Mouse (Mus musculus) CH12.LX (cell line): Measurements from ENCODE around the gene Ilf3. TPM values are rescaled to one million over a fixed set of nuclear protein-coding genes. Genes with fewer than 3 reads are reported as not detected.

Experiments used
- DNase-seq: peaks from one replicate; pipeline ENCODE4 v3.0.0-alpha.2; 2013; ENCODE audit errors: extremely low read depth
- H3K27ac ChIP-seq: 2 replicates; pipeline ENCODE4 v1.5.1; 2012; ENCODE audit warnings: low read depth, mild to moderate bottlenecking, control low read depth, moderate library complexity; ENCODE audit not compliant: insufficient read depth
- H3K27me3 ChIP-seq: replicated peaks from 2 replicates; pipeline ENCODE3; 2012; ENCODE audit warnings: inconsistent platforms
- H3K36me3 ChIP-seq, 2 experiments: replicated peaks in 1 of 2; 2 replicates each; pipeline versions ENCODE3 to v1.6.1; 2012; ENCODE audit warnings: inconsistent platforms in 1 of 2, low read length in 1 of 2, mild to moderate bottlenecking in 1 of 2, mixed read lengths in 1 of 2, moderate library complexity in 1 of 2; ENCODE audit not compliant: control insufficient read depth in 1 of 2, insufficient read depth in 1 of 2
- H3K4me1 ChIP-seq, 2 experiments: 2 replicates each; pipeline ENCODE4 v1.6.1; 2012; ENCODE audit warnings: inconsistent platforms in 1 of 2, moderate library complexity in 1 of 2; ENCODE audit not compliant: insufficient read depth in 2 of 2, control insufficient read depth in 1 of 2
- H3K4me2 ChIP-seq: 2 replicates; pipeline ENCODE4 v1.6.1; 2012; ENCODE audit warnings: low read depth, mild to moderate bottlenecking, control low read depth; ENCODE audit not compliant: poor library complexity, insufficient read depth, severe bottlenecking
- H3K4me3 ChIP-seq, 3 experiments: fragments of 150-350 bp in 1 of 3; sonication (generic) in 1 of 3; replicated peaks in 1 of 3; 2 replicates each; pipeline versions ENCODE3 to v1.5.1; 2011 to 2012; ENCODE audit warnings: low read depth in 2 of 3, low read length in 2 of 3, mild to moderate bottlenecking in 2 of 3, moderate library complexity in 2 of 3, control low read depth in 1 of 3, improper control_type of control experiment in 1 of 3, inconsistent platforms in 1 of 3, mixed read lengths in 1 of 3; ENCODE audit not compliant: poor library complexity in 1 of 3
- H3K79me2 ChIP-seq: replicated peaks from 2 replicates; pipeline ENCODE4 v1.6.1; 2012; ENCODE audit warnings: mild to moderate bottlenecking, moderate library complexity; ENCODE audit not compliant: control insufficient read depth, poor library complexity, insufficient read depth, severe bottlenecking; ENCODE audit errors: extremely low read depth
- H3K9ac ChIP-seq: 2 replicates; pipeline ENCODE4 v1.6.1; 2012; ENCODE audit warnings: low read depth, mild to moderate bottlenecking, control low read depth, moderate library complexity; ENCODE audit not compliant: insufficient read depth
- H3K9me3 ChIP-seq: replicated peaks from 2 replicates; pipeline ENCODE3; 2012; ENCODE audit warnings: low read length, inconsistent platforms, mixed read lengths
- BHLHE40 ChIP-seq: IDR thresholded peaks from 2 replicates; pipeline ENCODE4 v1.6.1; 2011; ENCODE audit warnings: mild to moderate bottlenecking, low read depth, low read length, improper control_type of control experiment
- CHD1 ChIP-seq: IDR thresholded peaks from 2 replicates; pipeline ENCODE4 v1.6.1; 2012; ENCODE audit warnings: low read depth, low read length, improper control_type of control experiment, inconsistent platforms
- CHD2 ChIP-seq: IDR thresholded peaks from 2 replicates; pipeline ENCODE4 v1.6.1; 2011; ENCODE audit warnings: low read length, improper control_type of control experiment
- CTCF ChIP-seq, 2 experiments: IDR thresholded peaks in 1 of 2; conservative IDR thresholded peaks in 1 of 2; 2 replicates each; pipeline ENCODE4 v1.5.1; 2011 to 2012; ENCODE audit warnings: low read depth in 2 of 2, low read length in 2 of 2, improper control_type of control experiment in 1 of 2, inconsistent platforms in 1 of 2, mild to moderate bottlenecking in 1 of 2, moderate library complexity in 1 of 2
- ELF1 ChIP-seq: IDR thresholded peaks from 2 replicates; pipeline ENCODE4 v1.6.1; 2014; ENCODE audit warnings: low read depth, mild to moderate bottlenecking, inconsistent platforms, low read length, improper control_type of control experiment
- EP300 ChIP-seq: IDR thresholded peaks from 2 replicates; pipeline ENCODE4 v1.6.1; 2011; ENCODE audit warnings: low read length, improper control_type of control experiment
- GABPA ChIP-seq: IDR thresholded peaks from 2 replicates; pipeline ENCODE4 v1.6.1; 2012; ENCODE audit warnings: low read depth, low read length, improper control_type of control experiment, inconsistent platforms; ENCODE audit not compliant: insufficient replicate concordance
- HCFC1 ChIP-seq: IDR thresholded peaks from 2 replicates; pipeline ENCODE4 v1.6.1; 2012; ENCODE audit warnings: low read depth, mild to moderate bottlenecking, inconsistent platforms, low read length, improper control_type of control experiment
- JUND ChIP-seq: conservative IDR thresholded peaks from 2 replicates; pipeline ENCODE4 v1.6.1; 2011; ENCODE audit warnings: low read depth, low read length, improper control_type of control experiment
- KAT2A ChIP-seq: IDR thresholded peaks from 2 replicates; pipeline ENCODE4 v1.6.1; 2012; ENCODE audit warnings: low read length, improper control_type of control experiment, inconsistent platforms; ENCODE audit not compliant: insufficient replicate concordance
- MAZ ChIP-seq: IDR thresholded peaks from 2 replicates; pipeline ENCODE4 v1.6.1; 2012; ENCODE audit warnings: low read depth, mild to moderate bottlenecking, inconsistent platforms, low read length, improper control_type of control experiment, moderate library complexity
- MEF2A ChIP-seq: IDR thresholded peaks from 2 replicates; pipeline ENCODE4 v1.6.1; 2014; ENCODE audit warnings: low read depth, mild to moderate bottlenecking, inconsistent platforms, low read length, improper control_type of control experiment, borderline replicate concordance
- MXI1 ChIP-seq: IDR thresholded peaks from 2 replicates; pipeline ENCODE4 v1.6.1; 2011; ENCODE audit warnings: mild to moderate bottlenecking, low read depth, low read length, improper control_type of control experiment
- NRF1 ChIP-seq: IDR thresholded peaks from 2 replicates; pipeline ENCODE4 v1.6.1; 2014; ENCODE audit warnings: low read depth, mild to moderate bottlenecking, inconsistent platforms, low read length, improper control_type of control experiment, moderate library complexity
- PAX5 ChIP-seq: IDR thresholded peaks from 2 replicates; pipeline ENCODE4 v1.6.1; 2012; ENCODE audit warnings: low read length, inconsistent platforms, mixed read lengths
- POLR2A ChIP-seq: IDR thresholded peaks from 2 replicates; pipeline ENCODE4 v1.6.1; 2011; ENCODE audit warnings: low read depth, mild to moderate bottlenecking, improper control_type of control experiment, low read length
- POLR2AphosphoS2 ChIP-seq: IDR thresholded peaks from 2 replicates; pipeline ENCODE4 v1.6.1; 2011; ENCODE audit warnings: low read depth, low read length, improper control_type of control experiment
- RAD21 ChIP-seq: IDR thresholded peaks from 2 replicates; pipeline ENCODE4 v1.6.1; 2011; ENCODE audit warnings: low read depth, mild to moderate bottlenecking, low read length, improper control_type of control experiment, moderate library complexity
- RCOR1 ChIP-seq: conservative IDR thresholded peaks from 2 replicates; pipeline ENCODE4 v1.6.1; 2012; ENCODE audit warnings: low read depth, mild to moderate bottlenecking, inconsistent platforms, low read length, improper control_type of control experiment
- SMC3 ChIP-seq: IDR thresholded peaks from 2 replicates; pipeline ENCODE4 v1.6.1; 2011; ENCODE audit warnings: low read depth, low read length, improper control_type of control experiment
- TBP ChIP-seq: conservative IDR thresholded peaks from 2 replicates; pipeline ENCODE4 v1.6.1; 2011; ENCODE audit warnings: low read depth, low read length, improper control_type of control experiment
- TCF12 ChIP-seq: IDR thresholded peaks from 2 replicates; pipeline ENCODE4 v1.6.1; 2014; ENCODE audit warnings: low read depth, mild to moderate bottlenecking, inconsistent platforms, low read length, improper control_type of control experiment
- USF1 ChIP-seq: IDR thresholded peaks from 2 replicates; pipeline ENCODE4 v1.6.1; 2014; ENCODE audit warnings: low read depth, mild to moderate bottlenecking, inconsistent platforms, low read length, improper control_type of control experiment
- USF2 ChIP-seq: conservative IDR thresholded peaks from 2 replicates; pipeline ENCODE4 v1.6.1; 2011; ENCODE audit warnings: low read depth, low read length, improper control_type of control experiment
- ZKSCAN1 ChIP-seq: IDR thresholded peaks from 2 replicates; pipeline ENCODE4 v1.6.1; 2012; ENCODE audit warnings: low read depth, inconsistent platforms, low read length, improper control_type of control experiment, borderline replicate concordance
- ZMIZ1 ChIP-seq: IDR thresholded peaks from 2 replicates; pipeline ENCODE4 v1.6.1; 2012; ENCODE audit warnings: low read depth, mild to moderate bottlenecking, inconsistent platforms, low read length, improper control_type of control experiment
- dilution Hi-C: fragments of 300-500 bp; cut with MboI; formaldehyde crosslinking; loops from 2 replicates; pipeline ENCODE4 v1.14.3; 2020; ENCODE audit warnings: low sequenced_read_pairs; ENCODE audit not compliant: extremely low pct_unique_long_range_greater_than_20kb, extremely low pct_ligation_motif_present
- in situ Hi-C: fragments of 300-500 bp; cut with MboI; formaldehyde crosslinking; loops from 3 replicates; pipeline ENCODE4 v1.14.3; 2019; ENCODE audit warnings: low sequenced_read_pairs, low pct_ligation_motif_present, low pct_unique_long_range_greater_than_20kb, mixed read lengths
- polyA plus RNA-seq: library from polyadenylated mRNA; unstranded; fragments of >175 nt; gene quantifications from 2 replicates; pipeline ENCODE4 v1.2.1, GENCODE M21; 2012; ENCODE audit warnings: low read depth; ENCODE audit not compliant: insufficient read length
- total RNA-seq, 2 experiments: library from RNA; depleted of rRNA; stranded (reverse); fragments of 300-350 nt in 1 of 2; fragments of >200 nt in 1 of 2; gene quantifications; 2 replicates each; pipeline ENCODE4 v1.2.3; 2012 to 2014

Ilf3 gene
- total and polyA plus RNA-seq, 3 experiments: 72.8 to 128 (median 77.3) TPM

DNA sequence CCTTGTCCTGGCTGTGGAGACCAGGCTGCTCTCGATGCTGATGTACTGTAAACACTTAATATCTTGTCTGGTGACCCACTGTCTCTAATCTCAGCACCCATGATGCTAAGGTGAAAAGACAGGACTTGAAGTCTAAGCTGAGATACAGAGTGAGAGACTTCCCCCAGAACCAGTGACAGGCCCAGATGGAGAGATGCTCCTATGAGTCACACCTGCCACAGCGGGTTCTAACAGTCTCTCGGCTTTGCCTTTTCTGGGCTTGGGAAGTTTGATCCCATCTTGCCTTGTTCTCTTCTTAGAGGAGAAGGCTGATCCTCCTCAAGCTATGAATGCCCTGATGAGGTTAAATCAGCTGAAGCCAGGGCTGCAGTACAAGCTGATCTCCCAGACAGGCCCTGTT lies 29.5 kb downstream of the Ilf3 start:
- TF ChIP-seq TCF12 (no peak), CHD2 (no peak), PAX5 (no peak), MAZ (no peak), HCFC1 (no peak), MEF2A (no peak), ZKSCAN1 (no peak), GABPA (no peak), USF2 (no peak), CHD1 (no peak), NRF1 (no peak), TBP (no peak), CTCF (conservative IDR thresholded peaks at IDR 0.05 in 1 of 2, IDR thresholded peaks at IDR 0.05 in 1 of 2; ENCODE audit: low read depth in 2 of 2, low read length in 2 of 2) (no peak), KAT2A (no peak), RCOR1 (no peak), USF1 (no peak), SMC3 (no peak), RAD21 (no peak), ELF1 (no peak), MXI1 (no peak)
- Histone ChIP-seq H3K27ac (no peak overlapping the region), H3K36me3 (peaks cover 83 to 98% of the 10 kb centered on the region in 2 experiments), H3K9me3 (no peaks in the 10 kb centered on the region), H3K4me1 (no peaks in the 10 kb centered on the region), H3K9ac (no peak overlapping the region), H3K4me3 (no peak overlapping the region), H3K4me2 (no peak overlapping the region), H3K79me2 (no peaks in the 10 kb centered on the region; the same call in 1 of the 2 replicates), H3K27me3 (no peaks in the 10 kb centered on the region)
- dilution Hi-C loops: no loop called here
- in situ Hi-C loops: no loop called here
- no peak for DNase-seq

DNA sequence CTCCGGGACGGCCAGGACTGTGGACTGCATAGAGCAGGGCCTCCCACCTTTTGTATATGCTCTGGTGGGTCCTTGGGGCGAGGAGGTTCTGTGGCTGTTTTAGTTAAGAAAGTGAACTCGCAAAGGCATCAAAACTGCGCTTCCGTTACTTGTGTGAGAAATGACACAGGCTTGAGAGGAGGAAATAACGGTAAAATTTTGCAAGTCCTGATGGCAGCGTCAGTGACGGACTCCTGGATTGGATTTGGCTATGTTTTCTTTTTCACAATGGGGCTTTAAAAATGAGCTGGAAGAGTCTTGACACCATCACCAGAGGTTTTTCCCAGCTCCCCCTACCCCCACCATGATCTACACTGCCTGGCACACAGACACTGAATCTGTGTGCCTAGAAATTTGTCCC lies 33.4 kb downstream of the Ilf3 start:
- no peak overlapping the region for H3K4me2 ChIP-seq
- no peak overlapping the region for H3K4me3 ChIP-seq
- H3K36me3 ChIP-seq: peaks cover 83 to 98% of the 10 kb centered on the region in 2 experiments
- DNase-seq: no peak
- no peaks in the 10 kb centered on the region for H3K9me3 ChIP-seq
- TF ChIP-seq PAX5 (no peak), RAD21 (no peak), SMC3 (no peak), USF1 (no peak), ZMIZ1 (no peak), JUND (no peak), POLR2AphosphoS2 (no peak), NRF1 (no peak), BHLHE40 (no peak), CTCF (conservative IDR thresholded peaks at IDR 0.05 in 1 of 2, IDR thresholded peaks at IDR 0.05 in 1 of 2; ENCODE audit: low read depth in 2 of 2, low read length in 2 of 2) (no peak), POLR2A (no peak), EP300 (no peak)
- TF ChIP-seq, all 38 proteins: peak for 0
- Histone ChIP-seq H3K27me3 (no peaks in the 10 kb centered on the region), H3K79me2 (no peaks in the 10 kb centered on the region; the same call in 1 of the 2 replicates), H3K9ac (no peak overlapping the region), H3K27ac (no peak overlapping the region), H3K4me1 (no peaks in the 10 kb centered on the region)
- dilution Hi-C loops (no loop called here), in situ Hi-C loops (no loop called here)
